Mouse (Mus musculus): ENCODE measurements around the gene Ppp1r3f. TPM values are rescaled to one million over a fixed set of nuclear protein-coding genes. Genes with fewer than 3 reads are reported as not detected.
A peak's percentile ranks its signal among the peaks of the same experiment; 100 is the strongest.

Gene Ppp1r3f
- total RNA-seq, 1 experiment, result 1.7 TPM

GRCm38 (mm10) chrX:7573176-7574086 is 652 bp downstream of the Ppp1r3f start, which contains the start of gene Foxp3:
TSS of gene Foxp3 (plus strand) at chrX:7573644.
- Histone ChIP-seq H3K9ac (ENCODE audit: insufficient read depth, low read depth, low read length, poor library complexity, severe bottlenecking) (peak within 1 kb of the TSS; percentile 94), H3K36me3 (ENCODE audit: control insufficient read depth, insufficient read depth, low read length, poor library complexity, severe bottlenecking) (peaks cover 2% of the 10 kb centered on the region; the same call in 1 of the 2 replicates), H3K9me3 (ENCODE audit: control insufficient read depth, insufficient read depth, low read depth, low read length) (no peaks in the 10 kb centered on the region), H3K27ac (ENCODE audit: insufficient read depth, low read depth, low read length, poor library complexity, severe bottlenecking) (peak within 1 kb of the TSS; percentile 82), H3K4me3 (ENCODE audit: insufficient read depth in 1 of 2, low read depth in 1 of 2, low read length in 2 of 2, poor library complexity in 1 of 2, severe bottlenecking in 1 of 2) (peak within 1 kb of the TSS; percentile 85 to 93), H3K4me1 (ENCODE audit: control insufficient read depth in 2 of 2, insufficient read depth in 2 of 2, low read length in 2 of 2, poor library complexity in 1 of 2) (peaks cover 0 to 9% of the 10 kb centered on the region in 2 experiments; a peak in 1 of 4 replicates)
- DNase-seq (ENCODE audit: low read depth, low spot score), result no peak
- in situ Hi-C loops (cut with MboI; ENCODE audit: low sequenced_read_pairs in 2 of 2, unreplicated experiment in 2 of 2), result loop anchor here in 1 of 2 experiments (25.0 kb wide), 1 partner anchor 111 kb away; no protein-coding TSS in a partner anchor
- no peak for TF ChIP-seq ZNF384 (IDR thresholded peaks at IDR 0.05; ENCODE audit: low read depth, low read length)
- no peak for TF ChIP-seq CHD2 (IDR thresholded peaks at IDR 0.05; ENCODE audit: low read depth, low read length)

DNA sequence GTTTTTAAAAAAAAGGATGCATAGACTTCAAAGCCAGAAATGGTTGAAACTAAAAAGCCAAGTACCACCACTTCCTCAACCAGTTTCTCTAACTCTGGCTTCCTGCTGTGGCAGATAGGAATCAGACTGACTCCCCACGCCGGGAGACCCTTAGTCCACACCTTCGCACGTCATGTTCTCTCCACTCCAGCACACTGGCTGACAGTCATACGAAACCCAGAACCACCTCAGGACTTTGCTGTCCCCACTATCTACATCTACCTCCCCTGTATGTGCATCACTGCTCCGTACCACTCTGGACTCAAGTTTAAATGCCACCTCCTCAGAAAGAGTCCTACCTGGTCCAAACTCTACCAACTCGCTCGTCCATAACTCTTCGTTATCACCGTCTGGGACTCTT is 1.6 kb downstream of the Ppp1r3f start:
- Histone ChIP-seq H3K4me3 (ENCODE audit: insufficient read depth in 1 of 2, low read depth in 1 of 2, low read length in 2 of 2, poor library complexity in 1 of 2, severe bottlenecking in 1 of 2) (peak overlapping the region in 1 of 2 experiments; percentile 85; a peak in 2 of 4 replicates), H3K27ac (ENCODE audit: insufficient read depth, low read depth, low read length, poor library complexity, severe bottlenecking) (no peak overlapping the region), H3K9ac (ENCODE audit: insufficient read depth, low read depth, low read length, poor library complexity, severe bottlenecking) (peak overlapping the region; percentile 94; the same call in 1 of the 2 replicates), H3K9me3 (ENCODE audit: control insufficient read depth, insufficient read depth, low read depth, low read length) (no peaks in the 10 kb centered on the region), H3K4me1 (ENCODE audit: control insufficient read depth in 2 of 2, insufficient read depth in 2 of 2, low read length in 2 of 2, poor library complexity in 1 of 2) (peaks cover 0 to 11% of the 10 kb centered on the region in 2 experiments; a peak in 1 of 4 replicates), H3K36me3 (ENCODE audit: control insufficient read depth, insufficient read depth, low read length, poor library complexity, severe bottlenecking) (peaks cover 2% of the 10 kb centered on the region; the same call in 1 of the 2 replicates)
- in situ Hi-C loops (cut with MboI; ENCODE audit: low sequenced_read_pairs in 2 of 2, unreplicated experiment in 2 of 2), result loop anchor here in 1 of 2 experiments (25.0 kb wide), 1 partner anchor 110 kb away; no protein-coding TSS in a partner anchor
- TF ChIP-seq ZC3H11A (IDR thresholded peaks at IDR 0.05; ENCODE audit: borderline replicate concordance, low read depth, low read length), result no peak
- no peak for TF ChIP-seq MAFK (IDR thresholded peaks at IDR 0.05; ENCODE audit: insufficient read depth, low read depth, low read length)
- TF ChIP-seq ZNF384 (IDR thresholded peaks at IDR 0.05; ENCODE audit: low read depth, low read length), result no peak
- TF ChIP-seq CHD2 (IDR thresholded peaks at IDR 0.05; ENCODE audit: low read depth, low read length), result no peak
- no peak for TF ChIP-seq HCFC1 (IDR thresholded peaks at IDR 0.05; ENCODE audit: borderline replicate concordance, insufficient read depth, low read length)
- DNase-seq (ENCODE audit: low read depth, low spot score), result no peak

- Histone ChIP-seq H3K9ac (ENCODE audit: insufficient read depth, low read depth, low read length, poor library complexity, severe bottlenecking) (peak overlapping the region; percentile 52; the same call in 1 of the 2 replicates), H3K9me3 (ENCODE audit: control insufficient read depth, insufficient read depth, low read depth, low read length) (no peaks in the 10 kb centered on the region), H3K4me1 (ENCODE audit: control insufficient read depth in 2 of 2, insufficient read depth in 2 of 2, low read length in 2 of 2, poor library complexity in 1 of 2) (peaks cover 0 to 11% of the 10 kb centered on the region in 2 experiments; a peak in 1 of 4 replicates), H3K27ac (ENCODE audit: insufficient read depth, low read depth, low read length, poor library complexity, severe bottlenecking) (no peak overlapping the region), H3K4me3 (ENCODE audit: insufficient read depth in 1 of 2, low read depth in 1 of 2, low read length in 2 of 2, poor library complexity in 1 of 2, severe bottlenecking in 1 of 2) (peak overlapping the region in 1 of 2 experiments; percentile 85; a peak in 1 of 4 replicates), H3K36me3 (ENCODE audit: control insufficient read depth, insufficient read depth, low read length, poor library complexity, severe bottlenecking) (peaks cover 2% of the 10 kb centered on the region; the same call in 1 of the 2 replicates)
- TF ChIP-seq ZC3H11A (IDR thresholded peaks at IDR 0.05; ENCODE audit: borderline replicate concordance, low read depth, low read length), result no peak
- no peak for TF ChIP-seq CHD2 (IDR thresholded peaks at IDR 0.05; ENCODE audit: low read depth, low read length)
- TF ChIP-seq HCFC1 (IDR thresholded peaks at IDR 0.05; ENCODE audit: borderline replicate concordance, insufficient read depth, low read length), result no peak
- TF ChIP-seq ZNF384 (IDR thresholded peaks at IDR 0.05; ENCODE audit: low read depth, low read length), result no peak
- TF ChIP-seq MAFK (IDR thresholded peaks at IDR 0.05; ENCODE audit: insufficient read depth, low read depth, low read length), result no peak
- in situ Hi-C loops (cut with MboI; ENCODE audit: low sequenced_read_pairs in 2 of 2, unreplicated experiment in 2 of 2), result loop anchor here in 1 of 2 experiments (25.0 kb wide), 1 partner anchor 109 kb away; no protein-coding TSS in a partner anchor
- DNase-seq (ENCODE audit: low read depth, low spot score), result no peak
Observed at GRCm38 (mm10) chrX:7571565-7572136, 2.4 kb downstream of the Ppp1r3f start.

DNA sequence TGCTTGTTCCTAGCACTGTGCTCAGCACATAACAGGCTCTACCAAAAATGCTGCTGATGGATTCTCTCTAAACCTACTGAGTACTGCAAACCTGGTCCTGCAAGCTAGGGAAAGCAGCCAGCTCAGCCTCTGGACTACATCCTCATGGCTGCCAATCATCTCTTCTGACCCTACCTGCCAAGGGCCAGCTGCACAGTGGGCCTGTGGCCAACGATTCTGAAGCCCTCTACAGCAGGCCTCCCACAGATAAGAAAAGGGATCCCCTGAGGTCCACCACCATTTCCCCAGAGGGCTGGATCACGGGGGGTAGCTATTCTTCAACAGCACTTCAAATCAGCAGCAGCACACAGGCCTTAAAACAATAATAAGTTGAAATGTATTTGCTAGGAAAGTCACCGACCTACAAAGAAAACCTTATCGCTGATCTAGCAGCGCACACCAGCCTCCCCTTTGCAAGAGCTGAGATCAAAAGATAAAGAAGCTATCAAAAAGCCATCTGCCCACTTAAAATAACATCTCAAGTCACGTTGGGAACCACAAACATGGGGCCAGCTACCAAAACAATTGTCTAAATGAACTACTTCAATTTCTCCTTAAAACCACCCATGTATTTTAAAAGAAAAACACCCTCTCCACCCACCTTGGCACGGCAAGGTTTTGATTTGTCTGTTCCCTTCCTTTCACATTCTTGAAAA is 3.5 kb downstream of the Ppp1r3f start:
- no peak for TF ChIP-seq ZNF384 (IDR thresholded peaks at IDR 0.05; ENCODE audit: low read depth, low read length)
- no peak for TF ChIP-seq HCFC1 (IDR thresholded peaks at IDR 0.05; ENCODE audit: borderline replicate concordance, insufficient read depth, low read length)
- no peak for TF ChIP-seq ZC3H11A (IDR thresholded peaks at IDR 0.05; ENCODE audit: borderline replicate concordance, low read depth, low read length)
- no peak for TF ChIP-seq CHD2 (IDR thresholded peaks at IDR 0.05; ENCODE audit: low read depth, low read length)
- Histone ChIP-seq H3K36me3 (ENCODE audit: control insufficient read depth, insufficient read depth, low read length, poor library complexity, severe bottlenecking) (peaks cover 2% of the 10 kb centered on the region; the same call in 1 of the 2 replicates), H3K27ac (ENCODE audit: insufficient read depth, low read depth, low read length, poor library complexity, severe bottlenecking) (no peak overlapping the region), H3K9ac (ENCODE audit: insufficient read depth, low read depth, low read length, poor library complexity, severe bottlenecking) (no peak overlapping the region), H3K4me1 (ENCODE audit: control insufficient read depth in 2 of 2, insufficient read depth in 2 of 2, low read length in 2 of 2, poor library complexity in 1 of 2) (peaks cover 0 to 11% of the 10 kb centered on the region in 2 experiments; a peak in 1 of 4 replicates), H3K4me3 (ENCODE audit: insufficient read depth in 1 of 2, low read depth in 1 of 2, low read length in 2 of 2, poor library complexity in 1 of 2, severe bottlenecking in 1 of 2) (no peak overlapping the region), H3K9me3 (ENCODE audit: control insufficient read depth, insufficient read depth, low read depth, low read length) (no peaks in the 10 kb centered on the region)
- no peak for DNase-seq (ENCODE audit: low read depth, low spot score)
- in situ Hi-C loops (cut with MboI; ENCODE audit: low sequenced_read_pairs in 2 of 2, unreplicated experiment in 2 of 2), result loop anchor here in 1 of 2 experiments (25.0 kb wide), 1 partner anchor 108 kb away; no protein-coding TSS in a partner anchor

Measured in ES-E14 (cell line).